Mouse (Mus musculus) erythroblast, embryonic 14.5 days (primary cell): ENCODE results near the gene Serpina1f. TPM values are rescaled to one million over a fixed set of nuclear protein-coding genes. Genes with fewer than 3 reads are reported as not detected.

ENCODE experiments used
- H3K27me3 ChIP-seq: 2 replicates; pipeline ENCODE4 v1.6.1; 2012; ENCODE audit warnings: inconsistent platforms; ENCODE audit not compliant: control insufficient read depth
- H3K36me3 ChIP-seq: 2 replicates; pipeline ENCODE4 v1.6.1; 2012; ENCODE audit warnings: mild to moderate bottlenecking, inconsistent platforms; ENCODE audit not compliant: control insufficient read depth
- H3K4me1 ChIP-seq: 2 replicates; pipeline ENCODE4 v1.6.1; 2012; ENCODE audit warnings: inconsistent platforms; ENCODE audit not compliant: control insufficient read depth
- H3K4me3 ChIP-seq: replicated peaks from 2 replicates; pipeline ENCODE3; 2012; ENCODE audit warnings: moderate library complexity, mild to moderate bottlenecking, inconsistent platforms
- H3K9me3 ChIP-seq: 2 replicates; pipeline ENCODE4 v1.6.1; 2012; ENCODE audit warnings: low read length, inconsistent platforms, mixed read lengths; ENCODE audit not compliant: control insufficient read depth
- GATA1 ChIP-seq: IDR thresholded peaks from 2 replicates; pipeline ENCODE4 v1.6.1; 2012; ENCODE audit warnings: low read length, inconsistent platforms, mixed read lengths
- TAL1 ChIP-seq: IDR thresholded peaks from 3 replicates; pipeline ENCODE4 v1.6.1; 2012; ENCODE audit warnings: low read length, inconsistent platforms, mixed read lengths
- polyA plus RNA-seq: library from polyadenylated mRNA; stranded (reverse); fragments of >175 nt; gene quantifications from 2 replicates; pipeline ENCODE4 v1.2.3, GENCODE M21; 2012

The Serpina1f gene
- polyA plus RNA-seq, 1 experiment: not detected

DNA sequence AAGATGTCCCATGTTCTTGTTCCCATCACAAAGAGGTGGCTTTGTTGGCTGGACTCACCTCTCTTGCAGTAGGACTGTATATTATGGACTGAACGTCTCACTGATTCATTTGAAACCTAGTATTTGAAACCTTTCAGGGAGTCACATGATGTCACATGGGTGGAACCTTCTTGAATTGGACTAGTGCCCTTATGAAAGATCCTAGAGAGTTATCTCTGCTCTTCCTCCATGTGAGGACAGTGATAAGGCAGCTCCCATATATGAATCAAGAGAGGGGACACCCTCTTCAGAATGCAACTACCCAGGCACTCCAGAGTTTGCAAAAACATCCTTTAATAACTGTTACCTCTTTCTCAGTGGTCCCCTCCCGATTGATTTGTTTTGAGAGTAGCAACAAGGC, 49.0 kb downstream of the Serpina1f start:
- H3K36me3 ChIP-seq: no peaks in the 10 kb centered on the region; the same call in 1 of the 2 replicates
- no peak overlapping the region for H3K4me3 ChIP-seq
- no peaks in the 10 kb centered on the region for H3K4me1 ChIP-seq
- no peaks in the 10 kb centered on the region for H3K9me3 ChIP-seq
- H3K27me3 ChIP-seq: no peaks in the 10 kb centered on the region
- TF ChIP-seq TAL1 (no peak), GATA1 (no peak)

DNA sequence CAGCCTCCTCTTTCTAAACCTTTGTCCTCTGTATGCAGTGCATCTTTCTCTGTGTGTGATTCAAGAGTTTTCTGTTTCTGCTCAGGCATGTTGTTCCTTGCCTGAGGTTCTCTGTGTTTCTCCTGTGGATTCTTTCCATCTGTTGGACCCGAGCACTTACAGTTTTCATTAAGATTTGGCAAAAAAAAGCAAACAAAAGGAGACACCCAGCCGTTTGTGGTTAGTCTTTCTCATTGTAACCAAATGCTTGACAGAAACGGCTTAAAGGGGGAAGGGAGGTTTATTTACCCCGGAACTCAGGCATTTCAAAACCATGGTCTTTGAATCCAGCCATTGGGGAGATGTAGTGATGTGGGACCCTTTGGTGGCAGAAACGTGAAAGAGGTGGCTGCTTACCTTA, 50.7 kb downstream of the Serpina1f start:
- no peak for TF ChIP-seq TAL1
- TF ChIP-seq GATA1: no peak
- no peak overlapping the region for H3K4me3 ChIP-seq
- H3K9me3 ChIP-seq: peaks cover 3% of the 10 kb centered on the region; the same call in 1 of the 2 replicates
- H3K4me1 ChIP-seq: no peaks in the 10 kb centered on the region
- no peaks in the 10 kb centered on the region; the same call in 1 of the 2 replicates for H3K36me3 ChIP-seq
- H3K27me3 ChIP-seq: no peaks in the 10 kb centered on the region

DNA sequence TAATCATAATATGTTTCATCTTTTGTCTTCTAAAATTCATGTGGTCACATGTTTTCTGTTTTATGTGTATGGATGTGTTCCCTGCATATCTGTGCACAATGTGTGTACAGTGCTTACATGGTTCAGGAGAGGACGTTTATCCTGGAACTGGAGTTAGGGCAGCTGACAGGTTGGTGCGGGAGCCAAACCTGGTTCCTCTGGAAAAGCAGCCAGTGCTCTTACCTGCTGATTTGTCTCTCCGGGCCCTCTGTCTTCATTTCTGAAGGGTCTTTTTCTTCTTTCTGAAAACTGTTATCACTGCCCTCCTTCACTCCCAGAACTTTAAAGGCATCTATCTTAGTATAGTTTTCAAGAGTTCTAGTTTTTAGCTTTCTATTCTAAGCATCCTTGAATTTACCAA, 51.5 kb downstream of the Serpina1f start:
- H3K4me3 ChIP-seq: no peak overlapping the region
- H3K36me3 ChIP-seq: no peaks in the 10 kb centered on the region; the same call in 1 of the 2 replicates
- peaks cover 3% of the 10 kb centered on the region; the same call in 1 of the 2 replicates for H3K9me3 ChIP-seq
- no peak for TF ChIP-seq GATA1
- TF ChIP-seq TAL1: no peak
- no peaks in the 10 kb centered on the region for H3K4me1 ChIP-seq
- no peaks in the 10 kb centered on the region for H3K27me3 ChIP-seq

DNA sequence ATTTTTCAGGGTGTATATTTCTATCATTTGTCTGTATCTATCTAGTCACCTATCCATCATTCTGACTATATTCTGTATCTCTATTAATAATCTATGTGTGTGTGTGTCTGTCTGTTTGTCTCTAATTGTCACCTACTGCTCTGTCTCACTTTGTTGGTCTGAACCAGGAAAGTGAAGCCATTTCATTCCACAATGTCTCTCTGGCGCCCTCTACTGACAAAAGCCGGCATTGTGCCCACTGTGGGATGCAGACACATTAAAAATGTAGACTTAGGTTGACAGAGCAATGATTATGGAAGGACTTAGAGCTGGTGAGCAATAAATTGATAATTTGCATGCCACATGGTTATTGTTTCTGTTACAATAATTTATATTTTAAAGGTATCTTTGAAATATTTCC, 52.0 kb downstream of the Serpina1f start:
- H3K9me3 ChIP-seq: peaks cover 3% of the 10 kb centered on the region; the same call in 1 of the 2 replicates
- no peaks in the 10 kb centered on the region for H3K27me3 ChIP-seq
- no peak for TF ChIP-seq TAL1
- TF ChIP-seq GATA1: no peak
- H3K36me3 ChIP-seq: no peaks in the 10 kb centered on the region; the same call in 1 of the 2 replicates
- H3K4me3 ChIP-seq: no peak overlapping the region
- no peaks in the 10 kb centered on the region for H3K4me1 ChIP-seq

Other genes with a start within 250 kb of the Serpina1f start
- gene Ifi27l2b, start 238.3 kb downstream of the Serpina1f start, polyA plus RNA-seq: not detected in 2 replicates
- not detected in 2 replicates for gene Ppp4r4, start 163.2 kb downstream of the Serpina1f start, polyA plus RNA-seq
- not detected in 2 replicates for gene Serpina10, start 64.1 kb downstream of the Serpina1f start, polyA plus RNA-seq
- 0.37 and 0.38 TPM in 2 replicates for gene Serpina6, start 38.3 kb downstream of the Serpina1f start, polyA plus RNA-seq
- not detected in 2 replicates for gene Serpina16, start 19.4 kb downstream of the Serpina1f start, polyA plus RNA-seq
- not detected in 2 replicates for gene Serpina1d, start 78.1 kb upstream of the Serpina1f start, polyA plus RNA-seq
- not detected in 2 replicates for gene Serpina1b, start 134.8 kb upstream of the Serpina1f start, polyA plus RNA-seq
- gene Serpina1a, start 168.0 kb upstream of the Serpina1f start, polyA plus RNA-seq: 0.14 and 0.21 TPM in 2 replicates
- gene Serpina1c, start 209.4 kb upstream of the Serpina1f start, polyA plus RNA-seq: not detected in 2 replicates